1 mouse cellular context compared by ENCODE assay signal in genomic region chr8:122475580-122476320, GRCm38 (mm10).
TF ChIP-seq lines count a peak whose summit lies in the region.

Rnf166 (minus strand) TSS chr8:122476064.
Ctu2 (plus strand) TSS chr8:122476143.

TF ChIP-seq in CH12.LX, 34 proteins besides CTCF, POLR2A, EP300 and RAD21 (continued from another document):
- TF ChIP-seq ZMIZ1 (IDR thresholded peaks at IDR 0.05; ENCODE audit: low read depth, low read length) (peak; percentile 69; the same call in 1 of the 2 replicates), HCFC1 (IDR thresholded peaks at IDR 0.05; ENCODE audit: low read depth, low read length) (peak; percentile 87), BHLHE40 (IDR thresholded peaks at IDR 0.05; ENCODE audit: low read depth, low read length) (no peak; the same call in 1 of the 2 replicates), ZKSCAN1 (IDR thresholded peaks at IDR 0.05; ENCODE audit: borderline replicate concordance, low read depth, low read length) (peak; percentile 34; the same call in 1 of the 2 replicates), PAX5 (IDR thresholded peaks at IDR 0.05; ENCODE audit: low read length) (no peak), ELF1 (IDR thresholded peaks at IDR 0.05; ENCODE audit: low read depth, low read length) (peak; percentile 80), RCOR1 (conservative IDR thresholded peaks at IDR 0.05; ENCODE audit: low read depth, low read length) (no peak), MAZ (IDR thresholded peaks at IDR 0.05; ENCODE audit: low read depth, low read length) (0 out of 2 replicates have a peak, but pooled peaks have one; percentile 20), ZNF384 (IDR thresholded peaks at IDR 0.05; ENCODE audit: low read depth, low read length) (no peak), USF1 (IDR thresholded peaks at IDR 0.05; ENCODE audit: low read depth, low read length) (no peak), IRF4 (IDR thresholded peaks at IDR 0.05; ENCODE audit: low read depth, low read length) (peak; percentile 46; the same call in 1 of the 2 replicates), SIN3A (IDR thresholded peaks at IDR 0.05; ENCODE audit: low read length) (peak; percentile 99), CHD1 (IDR thresholded peaks at IDR 0.05; ENCODE audit: low read depth, low read length) (no peak), UBTF (IDR thresholded peaks at IDR 0.05; ENCODE audit: low read depth, low read length) (no peak)
